ENCODE assay signal across 19 mouse cellular contexts in genomic region chr19:55144691-55145090, GRCm38 (mm10). TPM values are rescaled to one million over a fixed set of nuclear protein-coding genes. Genes with fewer than 3 reads are reported as not detected.
A peak's percentile ranks its signal among the peaks of the same experiment; 100 is the strongest.
DNase-seq lines count a peak whose midpoint lies in the region; ATAC-seq and TF ChIP-seq lines count a peak whose summit lies in the region.
"Had no signal": no experiment of that assay in that cellular context is flagged by ENCODE, and none has a peak within 500 bp of the region (broad histone marks: within the 10 kb centered on the region; RNA-seq: fewer than 3 reads in every experiment).

No protein-coding gene starts in this region.

- H3K4me1 ChIP-seq in kidney, postnatal 0 days (replicated peaks; ENCODE audit: insufficient read depth, low read length) = peaks cover 8% of the 10 kb centered on the region; the same call in 1 of the 2 replicates
- H3K4me1 ChIP-seq in embryonic facial prominence, embryonic 10.5 days = peaks cover 63% of the 10 kb centered on the region
- H3K4me1 ChIP-seq in embryonic facial prominence, embryonic 11.5 days (ENCODE audit: control insufficient read depth, insufficient read depth, low read length) = peaks cover 5% of the 10 kb centered on the region; the same call in 1 of the 2 replicates
- H3K4me1 ChIP-seq in hindbrain, embryonic 14.5 days (replicated peaks; ENCODE audit: control insufficient read depth, insufficient read depth, low read length) = 0 out of 2 replicates have a peak, but pooled peaks cover 6% of the 10 kb centered on the region

- no peaks in the 10 kb centered on the region for H3K9me3 ChIP-seq in kidney, postnatal 0 days (replicated peaks; ENCODE audit: low read length)
- H3K9me3 ChIP-seq in embryonic facial prominence, embryonic 10.5 days = no peaks in the 10 kb centered on the region
- H3K9me3 ChIP-seq in embryonic facial prominence, embryonic 11.5 days (replicated peaks; ENCODE audit: control insufficient read depth, low read length) = no peaks in the 10 kb centered on the region
- H3K9me3 ChIP-seq in hindbrain, embryonic 14.5 days (ENCODE audit: control insufficient read depth, low read length) = no peaks in the 10 kb centered on the region
- H3K9me3 ChIP-seq: limb, embryonic 15.5 days had no signal

- 0 out of 2 replicates have a peak, but pooled peaks have one; percentile 15 for ATAC-seq in kidney, postnatal 0 days (replicated peaks; ENCODE audit: low FRiP score, low read depth)
- ATAC-seq in embryonic facial prominence, embryonic 11.5 days (replicated peaks; ENCODE audit: insufficient number of reproducible peaks, low FRiP score, low TSS enrichment, low read depth) = no peak
- ATAC-seq in hindbrain, embryonic 14.5 days (ENCODE audit: low FRiP score) = no peak
- ATAC-seq in activated CD4-positive, CD25-positive, alpha-beta regulatory T cell, adult 4 months = no peak
- ATAC-seq: CD4-positive, CD25-positive, alpha-beta regulatory T cell, adult 4 months had no signal

- H3K27ac ChIP-seq in kidney, postnatal 0 days = no peak overlapping the region; the same call in 1 of the 2 replicates
- H3K27ac ChIP-seq in embryonic facial prominence, embryonic 10.5 days (replicated peaks) = peak overlapping the region; percentile 89
- H3K27ac ChIP-seq in embryonic facial prominence, embryonic 11.5 days (replicated peaks; ENCODE audit: low read depth, low read length) = peak overlapping the region; percentile 43
- 0 out of 2 replicates have a peak overlapping the region, but pooled peaks have one; percentile 52 for H3K27ac ChIP-seq in hindbrain, embryonic 14.5 days
- H3K27ac ChIP-seq in gastrocnemius, adult 2 months = no peak overlapping the region
- H3K27ac ChIP-seq: limb, embryonic 15.5 days had no signal

- no peak overlapping the region for H3K4me2 ChIP-seq in kidney, postnatal 0 days (ENCODE audit: low read length)
- H3K4me2 ChIP-seq in embryonic facial prominence, embryonic 11.5 days (ENCODE audit: low read depth, low read length) = no peak overlapping the region
- no peak overlapping the region for H3K4me2 ChIP-seq in hindbrain, embryonic 14.5 days (replicated peaks)
- H3K4me2 ChIP-seq: limb, embryonic 15.5 days had no signal

- H3K9ac ChIP-seq in kidney, postnatal 0 days (ENCODE audit: low read depth, low read length) = no peak overlapping the region
- 0 out of 2 replicates have a peak overlapping the region, but pooled peaks have one; percentile 15 for H3K9ac ChIP-seq in embryonic facial prominence, embryonic 11.5 days (replicated peaks; ENCODE audit: low read length)
- no peak overlapping the region for H3K9ac ChIP-seq in hindbrain, embryonic 14.5 days
- H3K9ac ChIP-seq: limb, embryonic 15.5 days had no signal

- no peak for TF ChIP-seq CTCF in kidney, postnatal 0 days (IDR thresholded peaks at IDR 0.05; ENCODE audit: low read depth)
- no peak for TF ChIP-seq CTCF in gastrocnemius, adult 2 months (IDR thresholded peaks at IDR 0.05)

- no peaks in the 10 kb centered on the region for H3K27me3 ChIP-seq in kidney, postnatal 0 days (ENCODE audit: insufficient read depth, low read length)
- H3K27me3 ChIP-seq in embryonic facial prominence, embryonic 10.5 days (replicated peaks; ENCODE audit: low read depth, poor library complexity, severe bottlenecking) = no peaks in the 10 kb centered on the region
- no peaks in the 10 kb centered on the region for H3K27me3 ChIP-seq in embryonic facial prominence, embryonic 11.5 days (ENCODE audit: control insufficient read depth, insufficient read depth, low read length)
- H3K27me3 ChIP-seq in hindbrain, embryonic 14.5 days (ENCODE audit: control insufficient read depth, insufficient read depth, low read length) = no peaks in the 10 kb centered on the region
- H3K27me3 ChIP-seq: limb, embryonic 15.5 days had no signal

- H3K36me3 ChIP-seq in kidney, postnatal 0 days (ENCODE audit: insufficient read depth, low read length) = no peaks in the 10 kb centered on the region
- no peaks in the 10 kb centered on the region for H3K36me3 ChIP-seq in embryonic facial prominence, embryonic 10.5 days (replicated peaks)
- no peaks in the 10 kb centered on the region for H3K36me3 ChIP-seq in embryonic facial prominence, embryonic 11.5 days (replicated peaks; ENCODE audit: control insufficient read depth, insufficient read depth, low read depth, low read length)
- no peaks in the 10 kb centered on the region for H3K36me3 ChIP-seq in hindbrain, embryonic 14.5 days (replicated peaks; ENCODE audit: control insufficient read depth, insufficient read depth)
- H3K36me3 ChIP-seq: limb, embryonic 15.5 days had no signal

- intact Hi-C loops in gastrocnemius, adult 2 months (cut with DNase I) = no loop called here

- WGBS in kidney, postnatal 0 days = 68% methylated on average over 5 of the region's 5 CpGs
- WGBS in embryonic facial prominence, embryonic 10.5 days = 57% methylated on average over 5 of the region's 5 CpGs
- WGBS in embryonic facial prominence, embryonic 11.5 days = 55% methylated on average over 5 of the region's 5 CpGs
- WGBS in hindbrain, embryonic 14.5 days = 45% methylated on average over 5 of the region's 5 CpGs

- H3K4me3 ChIP-seq in kidney, postnatal 0 days (replicated peaks; ENCODE audit: low read depth, low read length) = no peak overlapping the region
- H3K4me3 ChIP-seq in embryonic facial prominence, embryonic 10.5 days = no peak overlapping the region
- no peak overlapping the region for H3K4me3 ChIP-seq in embryonic facial prominence, embryonic 11.5 days (ENCODE audit: low read depth, low read length)
- H3K4me3 ChIP-seq in hindbrain, embryonic 14.5 days (replicated peaks; ENCODE audit: low read length) = no peak overlapping the region
- H3K4me3 ChIP-seq in gastrocnemius, adult 2 months = no peak overlapping the region
- H3K4me3 ChIP-seq: limb, embryonic 15.5 days had no signal

- no peak for DNase-seq in kidney, postnatal 0 days (ENCODE audit: low spot score)
- no peak for DNase-seq in kidney, adult 9 months
- peak; percentile 16 for DNase-seq in embryonic facial prominence, embryonic 10.5 days (ENCODE audit: low spot score)
- no peak for DNase-seq in embryonic facial prominence, embryonic 11.5 days (ENCODE audit: low spot score)
- no peak for DNase-seq in hindbrain, embryonic 14.5 days (ENCODE audit: low spot score)
- DNase-seq in gastrocnemius, adult 2 months = no peak
- DNase-seq: adrenal gland, postnatal 10 days; cerebellum, adult 2 months; heart, postnatal 14 days; layer of hippocampus, adult 9-11 months; lung, adult 2 months; right cerebral cortex, postnatal 4 days; thymus, adult 2 months had no signal

RNA-seq across cellular contexts. Expression of gene Gpam, which starts 17.7 kb away (rescaled TPM):
- 16.6 and 17.3 TPM in 2 replicates for polyA plus RNA-seq in kidney, postnatal 0 days (2015; fragmentation: Nextera tagmentation; extraction: Ambion mirVana)
- polyA plus RNA-seq in embryonic facial prominence, embryonic 10.5 days (2016; fragmentation: Nextera tagmentation; extraction: Ambion mirVana) = 18.1 and 20.4 TPM in 2 replicates
- polyA plus RNA-seq in embryonic facial prominence, embryonic 11.5 days (2014; fragmentation: Nextera tagmentation; extraction: Ambion mirVana) = 16.4 and 18.7 TPM in 2 replicates
- polyA plus RNA-seq in hindbrain, embryonic 14.5 days (2014; fragmentation: Nextera tagmentation; extraction: Ambion mirVana) = 26.8 and 29.3 TPM in 2 replicates
- total RNA-seq in gastrocnemius, adult 2 months (2021) = 100 to 1,000 TPM in 1 of 2 experiments, 10 to 100 TPM in 1; 69.0 to 124 TPM
- 1 to 10 TPM; 1.6 to 1.9 TPM for polyA plus RNA-seq in activated CD4-positive, CD25-positive, alpha-beta regulatory T cell, adult 4 months (2017; shearing (Covaris generic))

RNA-seq across cellular contexts. Expression of gene Tectb, which starts 35.8 kb away (rescaled TPM):
- polyA plus RNA-seq in kidney, postnatal 0 days (2015; fragmentation: Nextera tagmentation; extraction: Ambion mirVana) = 0.05 TPM in 1 of 2 replicates, not detected in the other
- polyA plus RNA-seq in embryonic facial prominence, embryonic 10.5 days (2016; fragmentation: Nextera tagmentation; extraction: Ambion mirVana) = not detected in 2 replicates
- polyA plus RNA-seq in embryonic facial prominence, embryonic 11.5 days (2014; fragmentation: Nextera tagmentation; extraction: Ambion mirVana) = not detected in 2 replicates
- polyA plus RNA-seq in hindbrain, embryonic 14.5 days (2014; fragmentation: Nextera tagmentation; extraction: Ambion mirVana) = 0.37 TPM in 1 of 2 replicates, not detected in the other
- not detected for total RNA-seq in gastrocnemius, adult 2 months (2021)
- not detected for polyA plus RNA-seq in activated CD4-positive, CD25-positive, alpha-beta regulatory T cell, adult 4 months (2017; shearing (Covaris generic))
- total RNA-seq: gastrocnemius, adult 8-10 months; MEL had no signal
- polyA plus RNA-seq: CD4-positive, CD25-positive, alpha-beta regulatory T cell, adult 4 months; intestine, embryonic 14.5 days; limb, embryonic 15.5 days had no signal

Comparison
In these comparisons a context has a peak if more than half of its experiments do, and no peak if none do; other contexts are left out.
1. H3K27ac ChIP-seq: peak in embryonic facial prominence, embryonic 10.5 days (single experiment), embryonic facial prominence, embryonic 11.5 days (single experiment) and hindbrain, embryonic 14.5 days (single experiment); none in kidney, postnatal 0 days (single experiment) and gastrocnemius, adult 2 months (single experiment).